ENCODE assay signal across 13 mouse cellular contexts in the genomic region with DNA sequence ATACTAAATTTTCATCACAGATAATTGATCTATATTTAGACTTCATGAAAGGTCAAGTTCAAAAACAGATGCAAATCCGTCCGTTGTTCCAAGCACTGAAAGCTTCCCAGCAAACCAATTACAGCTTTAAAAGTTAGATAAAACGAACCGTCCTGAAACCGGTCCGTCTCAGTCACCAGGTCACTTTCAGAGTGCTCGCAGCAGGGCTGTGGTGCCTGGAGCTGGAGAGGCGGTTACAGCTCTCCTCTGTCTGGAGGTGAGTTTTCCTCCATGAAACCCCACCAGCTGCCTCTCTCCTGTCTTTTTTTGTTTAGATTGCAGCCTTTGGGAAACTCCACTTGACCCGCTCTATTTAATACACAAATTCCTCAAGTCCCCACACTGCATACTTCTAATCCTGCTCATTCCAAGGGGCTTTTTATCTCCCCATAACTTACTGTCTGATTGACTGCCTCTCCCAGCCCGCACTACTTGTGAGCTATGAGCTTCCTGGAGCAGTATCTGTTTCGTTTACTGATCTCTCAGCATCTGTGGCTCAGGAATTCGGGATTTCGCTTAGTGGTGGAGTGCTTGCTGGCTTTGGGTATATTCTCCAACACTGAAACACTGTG. TPM values are rescaled to one million over a fixed set of nuclear protein-coding genes. Genes with fewer than 3 reads are reported as not detected.
DNase-seq lines count a peak whose midpoint lies in the region; ATAC-seq and TF ChIP-seq lines count a peak whose summit lies in the region.
"Had no signal": no experiment of that assay in that cellular context is flagged by ENCODE, and none has a peak within 500 bp of the region (broad histone marks: within the 10 kb centered on the region; RNA-seq: fewer than 3 reads in every experiment).

No protein-coding gene starts in this region.

- peak overlapping the region; percentile 51 for H3K4me2 ChIP-seq in heart, embryonic 13.5 days
- no peak overlapping the region for H3K4me2 ChIP-seq in midbrain, embryonic 14.5 days (ENCODE audit: low read length)
- no peak overlapping the region for H3K4me2 ChIP-seq in midbrain, embryonic 16.5 days (ENCODE audit: low read length)
- no peak overlapping the region for H3K4me2 ChIP-seq in stomach, postnatal 0 days (replicated peaks; ENCODE audit: low read depth)
- H3K4me2 ChIP-seq in hindbrain, embryonic 14.5 days (replicated peaks) = no peak overlapping the region
- H3K4me2 ChIP-seq: liver, embryonic 13.5 days had no signal

- WGBS in heart, embryonic 13.5 days = 20% methylated on average over 13 of the region's 13 CpGs
- 38% methylated on average over 13 of the region's 13 CpGs for WGBS in midbrain, embryonic 14.5 days
- WGBS in midbrain, embryonic 16.5 days = 33% methylated on average over 13 of the region's 13 CpGs
- WGBS in stomach, postnatal 0 days = 15% methylated on average over 13 of the region's 13 CpGs
- WGBS in hindbrain, embryonic 14.5 days = 70% methylated on average over 13 of the region's 13 CpGs

- 0 out of 2 replicates have a peak overlapping the region, but pooled peaks have one; percentile 34 for H3K9ac ChIP-seq in heart, embryonic 13.5 days
- H3K9ac ChIP-seq in midbrain, embryonic 14.5 days (replicated peaks; ENCODE audit: low read length) = no peak overlapping the region
- H3K9ac ChIP-seq in midbrain, embryonic 16.5 days (ENCODE audit: low read depth, low read length) = no peak overlapping the region
- no peak overlapping the region for H3K9ac ChIP-seq in stomach, postnatal 0 days (ENCODE audit: low read length)
- no peak overlapping the region for H3K9ac ChIP-seq in hindbrain, embryonic 14.5 days
- H3K9ac ChIP-seq: liver, embryonic 13.5 days had no signal

- TF ChIP-seq EP300 in stomach, postnatal 0 days (optimal IDR thresholded peaks at IDR 0.05) = no peak

- no peaks in the 10 kb centered on the region for H3K27me3 ChIP-seq in heart, embryonic 13.5 days (replicated peaks)
- no peaks in the 10 kb centered on the region for H3K27me3 ChIP-seq in midbrain, embryonic 14.5 days (ENCODE audit: control insufficient read depth, insufficient read depth, low read length)
- no peaks in the 10 kb centered on the region for H3K27me3 ChIP-seq in midbrain, embryonic 16.5 days (ENCODE audit: control insufficient read depth, insufficient read depth, low read depth, low read length)
- H3K27me3 ChIP-seq in stomach, postnatal 0 days (ENCODE audit: control insufficient read depth, insufficient read depth, low read length) = no peaks in the 10 kb centered on the region
- H3K27me3 ChIP-seq in hindbrain, embryonic 14.5 days (ENCODE audit: control insufficient read depth, insufficient read depth, low read length) = no peaks in the 10 kb centered on the region
- H3K27me3 ChIP-seq: liver, embryonic 13.5 days had no signal

- peak overlapping the region; percentile 11 for H3K4me3 ChIP-seq in heart, embryonic 13.5 days
- H3K4me3 ChIP-seq in midbrain, embryonic 14.5 days (replicated peaks; ENCODE audit: low read depth, low read length) = no peak overlapping the region
- H3K4me3 ChIP-seq in midbrain, embryonic 16.5 days (ENCODE audit: low read depth, low read length) = no peak overlapping the region
- no peak overlapping the region for H3K4me3 ChIP-seq in stomach, postnatal 0 days (ENCODE audit: low read depth, low read length)
- H3K4me3 ChIP-seq in hindbrain, embryonic 14.5 days (replicated peaks; ENCODE audit: low read length) = no peak overlapping the region
- H3K4me3 ChIP-seq: liver, embryonic 13.5 days had no signal

- H3K9me3 ChIP-seq in heart, embryonic 13.5 days = no peaks in the 10 kb centered on the region
- no peaks in the 10 kb centered on the region for H3K9me3 ChIP-seq in midbrain, embryonic 14.5 days (ENCODE audit: control insufficient read depth, low read length)
- H3K9me3 ChIP-seq in midbrain, embryonic 16.5 days (replicated peaks; ENCODE audit: control insufficient read depth, low read length, poor library complexity, severe bottlenecking) = no peaks in the 10 kb centered on the region
- no peaks in the 10 kb centered on the region for H3K9me3 ChIP-seq in stomach, postnatal 0 days (ENCODE audit: control insufficient read depth, low read length)
- H3K9me3 ChIP-seq in hindbrain, embryonic 14.5 days (ENCODE audit: control insufficient read depth, low read length) = no peaks in the 10 kb centered on the region
- H3K9me3 ChIP-seq: liver, embryonic 13.5 days had no signal

- TF ChIP-seq CTCF in stomach, postnatal 0 days (IDR thresholded peaks at IDR 0.05; ENCODE audit: low read depth) = no peak

- H3K27ac ChIP-seq in heart, embryonic 13.5 days (replicated peaks) = 0 out of 2 replicates have a peak overlapping the region, but pooled peaks have one; percentile 3
- H3K27ac ChIP-seq in midbrain, embryonic 14.5 days (replicated peaks; ENCODE audit: low read depth, low read length) = 0 out of 2 replicates have a peak overlapping the region, but pooled peaks have one; percentile 8
- no peak overlapping the region for H3K27ac ChIP-seq in midbrain, embryonic 16.5 days (ENCODE audit: low read length)
- H3K27ac ChIP-seq in stomach, postnatal 0 days (replicated peaks) = 0 out of 2 replicates have a peak overlapping the region, but pooled peaks have one; percentile 1
- no peak overlapping the region for H3K27ac ChIP-seq in hindbrain, embryonic 14.5 days
- H3K27ac ChIP-seq: liver, embryonic 13.5 days had no signal

- ATAC-seq in heart, embryonic 13.5 days (ENCODE audit: extremely low read depth, insufficient number of reproducible peaks, low FRiP score, low TSS enrichment) = no peak
- ATAC-seq in midbrain, embryonic 14.5 days (ENCODE audit: low FRiP score, low TSS enrichment) = no peak
- ATAC-seq in midbrain, embryonic 16.5 days = no peak
- ATAC-seq in stomach, postnatal 0 days (ENCODE audit: low FRiP score, low TSS enrichment) = no peak
- ATAC-seq in hindbrain, embryonic 14.5 days (ENCODE audit: low FRiP score) = no peak

- no peaks in the 10 kb centered on the region for H3K36me3 ChIP-seq in heart, embryonic 13.5 days
- no peaks in the 10 kb centered on the region for H3K36me3 ChIP-seq in midbrain, embryonic 14.5 days (ENCODE audit: control insufficient read depth, insufficient read depth, low read length)
- H3K36me3 ChIP-seq in midbrain, embryonic 16.5 days (ENCODE audit: control insufficient read depth, insufficient read depth, low read length) = no peaks in the 10 kb centered on the region
- H3K36me3 ChIP-seq in stomach, postnatal 0 days (ENCODE audit: control insufficient read depth, insufficient read depth, low read length) = no peaks in the 10 kb centered on the region
- H3K36me3 ChIP-seq in hindbrain, embryonic 14.5 days (replicated peaks; ENCODE audit: control insufficient read depth, insufficient read depth) = no peaks in the 10 kb centered on the region
- H3K36me3 ChIP-seq: liver, embryonic 13.5 days had no signal

- H3K4me1 ChIP-seq in heart, embryonic 13.5 days = peaks cover 26% of the 10 kb centered on the region
- no peaks in the 10 kb centered on the region for H3K4me1 ChIP-seq in midbrain, embryonic 14.5 days (ENCODE audit: control insufficient read depth, insufficient read depth, low read length)
- no peaks in the 10 kb centered on the region for H3K4me1 ChIP-seq in midbrain, embryonic 16.5 days (ENCODE audit: control insufficient read depth, insufficient read depth, low read length)
- no peaks in the 10 kb centered on the region; the same call in 1 of the 2 replicates for H3K4me1 ChIP-seq in stomach, postnatal 0 days (replicated peaks; ENCODE audit: control insufficient read depth, insufficient read depth)
- H3K4me1 ChIP-seq in hindbrain, embryonic 14.5 days (replicated peaks; ENCODE audit: control insufficient read depth, insufficient read depth, low read length) = no peaks in the 10 kb centered on the region

- DNase-seq in adrenal gland, adult 2 months = peak; percentile 35
- DNase-seq in adrenal gland, postnatal 25 days = no peak
- DNase-seq in heart, postnatal 4 days = no peak
- DNase-seq in midbrain, embryonic 14.5 days = no peak
- DNase-seq in stomach, postnatal 0 days (ENCODE audit: low spot score) = no peak
- DNase-seq in hindbrain, embryonic 14.5 days (ENCODE audit: low spot score) = no peak
- DNase-seq: cerebellum, adult 8-10 months; embryo, embryonic 11 days; kidney, postnatal 10 days; liver, embryonic 13.5 days had no signal

RNA-seq across cellular contexts. Expression of gene Cxcl10, which starts 28.2 kb away (rescaled TPM):
- total RNA-seq in adrenal gland, adult 2 months (2021) = under 1 TPM; 0.43 to 0.73 TPM
- 1.7 and 3.6 TPM in 2 replicates for polyA plus RNA-seq in adrenal gland, adult 2 months (2012; rRNA removed)
- total RNA-seq in adrenal gland, postnatal 25 days (2021) = 1.1 and 1.2 TPM in 2 replicates
- polyA plus RNA-seq in heart, embryonic 13.5 days (2015; fragmentation: Nextera tagmentation; extraction: Ambion mirVana) = 1.6 and 2.0 TPM in 2 replicates
- total RNA-seq in heart, postnatal 4 days (2021) = under 1 TPM in 1 of 2 experiments, not detected in 1; 0.47 TPM
- polyA plus RNA-seq in midbrain, embryonic 14.5 days (2014; fragmentation: Nextera tagmentation; extraction: Ambion mirVana) = 3.5 TPM in 1 of 2 replicates, not detected in the other
- polyA plus RNA-seq in midbrain, embryonic 16.5 days (2015; fragmentation: Nextera tagmentation; extraction: Ambion mirVana) = 0.16 and 0.32 TPM in 2 replicates
- polyA plus RNA-seq in stomach, postnatal 0 days (2015; fragmentation: Nextera tagmentation; extraction: Ambion mirVana) = 0.65 and 0.74 TPM in 2 replicates
- 0.24 TPM in 1 of 2 replicates, not detected in the other for polyA plus RNA-seq in hindbrain, embryonic 14.5 days (2014; fragmentation: Nextera tagmentation; extraction: Ambion mirVana)

RNA-seq across cellular contexts. Expression of gene Art3, which starts 45.3 kb away (rescaled TPM):
- 10 to 100 TPM; 39.2 to 58.2 TPM for total RNA-seq in adrenal gland, adult 2 months (2021)
- polyA plus RNA-seq in adrenal gland, adult 2 months (2012; rRNA removed) = 2.6 and 3.1 TPM in 2 replicates
- total RNA-seq in adrenal gland, postnatal 25 days (2021) = 50.0 and 51.8 TPM in 2 replicates
- 35.4 and 36.2 TPM in 2 replicates for polyA plus RNA-seq in heart, embryonic 13.5 days (2015; fragmentation: Nextera tagmentation; extraction: Ambion mirVana)
- 100 to 1,000 TPM; 284 to 319 TPM for total RNA-seq in heart, postnatal 4 days (2021)
- polyA plus RNA-seq in midbrain, embryonic 14.5 days (2014; fragmentation: Nextera tagmentation; extraction: Ambion mirVana) = 3.7 and 6.1 TPM in 2 replicates
- polyA plus RNA-seq in midbrain, embryonic 16.5 days (2015; fragmentation: Nextera tagmentation; extraction: Ambion mirVana) = 4.3 and 6.3 TPM in 2 replicates
- polyA plus RNA-seq in stomach, postnatal 0 days (2015; fragmentation: Nextera tagmentation; extraction: Ambion mirVana) = 11.9 and 13.5 TPM in 2 replicates
- polyA plus RNA-seq in hindbrain, embryonic 14.5 days (2014; fragmentation: Nextera tagmentation; extraction: Ambion mirVana) = 6.0 and 9.3 TPM in 2 replicates

RNA-seq across cellular contexts. Expression of gene Cxcl9, which starts 49.0 kb away (rescaled TPM):
- total RNA-seq in adrenal gland, adult 2 months (2021) = 1 to 10 TPM; 2.5 to 2.6 TPM
- polyA plus RNA-seq in adrenal gland, adult 2 months (2012; rRNA removed) = 3.7 and 7.2 TPM in 2 replicates
- 0.88 and 0.90 TPM in 2 replicates for total RNA-seq in adrenal gland, postnatal 25 days (2021)
- 0.05 TPM in 1 of 2 replicates, not detected in the other for polyA plus RNA-seq in heart, embryonic 13.5 days (2015; fragmentation: Nextera tagmentation; extraction: Ambion mirVana)
- total RNA-seq in heart, postnatal 4 days (2021) = under 1 TPM; 0.26 to 0.74 TPM
- not detected in 2 replicates for polyA plus RNA-seq in midbrain, embryonic 14.5 days (2014; fragmentation: Nextera tagmentation; extraction: Ambion mirVana)
- not detected in 2 replicates for polyA plus RNA-seq in midbrain, embryonic 16.5 days (2015; fragmentation: Nextera tagmentation; extraction: Ambion mirVana)
- polyA plus RNA-seq in stomach, postnatal 0 days (2015; fragmentation: Nextera tagmentation; extraction: Ambion mirVana) = 0.11 TPM in 1 of 2 replicates, not detected in the other
- not detected in 2 replicates for polyA plus RNA-seq in hindbrain, embryonic 14.5 days (2014; fragmentation: Nextera tagmentation; extraction: Ambion mirVana)
- total RNA-seq: left cerebral cortex, adult 18-20 months had no signal
- polyA plus RNA-seq: liver, embryonic 13.5 days had no signal

RNA-seq across cellular contexts. Expression of gene Nup54, which starts 58.1 kb away (rescaled TPM):
- total RNA-seq in adrenal gland, adult 2 months (2021) = 10 to 100 TPM; 27.3 to 29.3 TPM
- 4.5 and 7.0 TPM in 2 replicates for polyA plus RNA-seq in adrenal gland, adult 2 months (2012; rRNA removed)
- total RNA-seq in adrenal gland, postnatal 25 days (2021) = 30.1 and 33.5 TPM in 2 replicates
- polyA plus RNA-seq in heart, embryonic 13.5 days (2015; fragmentation: Nextera tagmentation; extraction: Ambion mirVana) = 35.8 and 39.4 TPM in 2 replicates
- total RNA-seq in heart, postnatal 4 days (2021) = 10 to 100 TPM; 29.0 to 29.2 TPM
- 58.2 and 61.4 TPM in 2 replicates for polyA plus RNA-seq in midbrain, embryonic 14.5 days (2014; fragmentation: Nextera tagmentation; extraction: Ambion mirVana)
- polyA plus RNA-seq in midbrain, embryonic 16.5 days (2015; fragmentation: Nextera tagmentation; extraction: Ambion mirVana) = 57.8 and 62.0 TPM in 2 replicates
- 20.5 and 21.4 TPM in 2 replicates for polyA plus RNA-seq in stomach, postnatal 0 days (2015; fragmentation: Nextera tagmentation; extraction: Ambion mirVana)
- 51.5 and 59.4 TPM in 2 replicates for polyA plus RNA-seq in hindbrain, embryonic 14.5 days (2014; fragmentation: Nextera tagmentation; extraction: Ambion mirVana)

Comparison
In these comparisons a context has a peak if more than half of its experiments do, and no peak if none do; other contexts are left out.
1. H3K27ac ChIP-seq: peak in heart, embryonic 13.5 days (single experiment), midbrain, embryonic 14.5 days (single experiment) and stomach, postnatal 0 days (single experiment); none in midbrain, embryonic 16.5 days (single experiment) and hindbrain, embryonic 14.5 days (single experiment).